Mouse (Mus musculus): Measurements from ENCODE around the gene Hoxb3. TPM values are rescaled to one million over a fixed set of nuclear protein-coding genes. Genes with fewer than 3 reads are reported as not detected.

Hoxb3 gene
- polyA plus RNA-seq, 1 experiment from 2014 or later, result 1.1 TPM

DNA sequence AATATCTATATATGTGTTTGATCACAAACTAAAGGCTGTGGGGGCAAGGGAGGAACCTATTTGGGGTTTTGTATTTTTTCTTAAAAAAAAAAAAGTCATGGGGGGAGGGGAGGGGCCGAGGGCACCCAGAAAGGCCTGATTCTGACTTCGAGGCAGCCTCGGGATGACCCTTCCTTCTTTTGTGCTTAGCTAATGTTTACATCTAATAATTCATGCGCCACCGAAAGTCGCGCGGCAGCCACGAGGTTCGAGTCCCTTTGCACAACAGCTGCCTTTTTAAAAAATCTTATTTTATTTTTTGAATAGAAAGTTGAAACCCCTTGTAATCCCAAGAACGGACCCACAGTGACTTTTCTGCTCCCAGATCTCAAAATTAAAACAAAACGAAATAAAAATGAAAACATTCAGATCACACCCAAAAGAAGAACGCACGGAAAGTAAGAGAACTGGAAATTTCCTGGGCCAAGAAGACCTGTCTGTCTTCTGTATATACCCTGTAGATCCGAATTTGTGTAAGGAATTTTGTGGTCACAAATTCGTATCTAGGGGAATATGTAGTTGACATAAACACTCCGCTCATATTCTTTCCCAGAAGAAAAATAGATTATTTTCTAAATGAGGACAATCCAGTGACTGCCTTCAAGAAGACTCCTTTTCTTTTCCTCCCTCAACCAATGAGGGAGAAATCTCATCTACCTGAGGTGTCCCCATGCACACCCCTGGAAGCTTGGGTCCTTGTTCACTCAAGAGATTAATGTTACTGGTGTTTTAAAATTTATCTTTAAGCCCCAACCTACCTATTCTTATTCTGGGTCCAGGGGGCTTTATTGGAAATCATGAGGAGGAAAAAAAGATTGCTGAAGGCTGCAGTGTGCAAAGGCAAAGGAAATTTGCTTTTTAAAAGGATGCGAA lies 6.2 kb upstream of the Hoxb3 start:
- H3K36me3 ChIP-seq (ENCODE audit: inconsistent target), result no peaks in the 10 kb centered on the region
- H3K79me2 ChIP-seq (ENCODE audit: inconsistent target), result peaks cover 14% of the 10 kb centered on the region; the same call in 1 of the 2 replicates
- no peak overlapping the region for H3K4me3 ChIP-seq (ENCODE audit: inconsistent target)
- 82% methylated on average over 18 of the region's 18 CpGs for WGBS (ENCODE audit: missing documents)
- no peak overlapping the region for H3K27ac ChIP-seq

DNA sequence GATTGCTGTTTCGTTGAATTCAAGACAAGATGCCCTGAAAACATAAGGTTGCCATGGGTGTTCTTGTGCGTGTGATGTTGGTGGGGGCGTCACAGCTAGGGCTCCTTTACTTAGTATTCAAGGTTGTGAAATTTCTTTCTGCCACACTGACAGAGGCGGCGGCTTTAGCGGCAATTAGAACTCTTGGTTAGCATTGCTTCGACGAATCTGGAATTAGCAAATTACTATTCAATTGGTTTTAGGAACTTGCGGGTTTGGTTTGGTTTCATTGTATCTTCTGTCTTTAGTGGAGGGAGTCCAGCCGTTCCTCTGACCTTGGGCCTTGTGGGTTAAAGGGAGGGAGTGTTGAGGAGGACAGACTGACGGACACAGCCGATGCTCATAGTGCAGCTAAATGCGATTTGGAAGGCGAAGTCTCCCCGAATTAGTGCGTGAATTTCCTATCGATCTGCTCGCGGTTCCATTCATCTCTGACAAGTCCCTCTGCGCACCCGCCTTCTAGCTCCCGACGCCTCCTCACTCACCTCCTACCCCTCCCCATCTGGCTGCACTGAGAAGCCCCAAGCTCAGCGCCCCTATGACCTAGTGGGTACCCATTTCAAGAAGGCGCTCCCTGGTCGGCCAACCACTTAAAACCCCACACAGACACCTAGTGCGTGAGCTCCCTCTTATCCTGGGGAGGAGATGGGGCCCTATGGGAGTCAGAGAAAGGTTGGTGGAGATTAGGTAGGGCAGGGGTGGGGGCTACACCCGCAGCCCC lies 5.3 kb upstream of the Hoxb3 start, which contains the start of gene Hoxb4:
TSS of gene Hoxb4 (plus strand) at position 660 of the 760 bp plus-strand sequence.
- no peaks in the 10 kb centered on the region for H3K36me3 ChIP-seq (ENCODE audit: inconsistent target)
- H3K27ac ChIP-seq, result peak within 1 kb of the TSS; percentile 69
- peak within 1 kb of the TSS; percentile 81 for H3K4me3 ChIP-seq (ENCODE audit: inconsistent target)
- WGBS (ENCODE audit: missing documents), result 31% methylated on average over 28 of the region's 28 CpGs
- H3K79me2 ChIP-seq (ENCODE audit: inconsistent target), result peaks cover 14% of the 10 kb centered on the region; the same call in 1 of the 2 replicates

DNA sequence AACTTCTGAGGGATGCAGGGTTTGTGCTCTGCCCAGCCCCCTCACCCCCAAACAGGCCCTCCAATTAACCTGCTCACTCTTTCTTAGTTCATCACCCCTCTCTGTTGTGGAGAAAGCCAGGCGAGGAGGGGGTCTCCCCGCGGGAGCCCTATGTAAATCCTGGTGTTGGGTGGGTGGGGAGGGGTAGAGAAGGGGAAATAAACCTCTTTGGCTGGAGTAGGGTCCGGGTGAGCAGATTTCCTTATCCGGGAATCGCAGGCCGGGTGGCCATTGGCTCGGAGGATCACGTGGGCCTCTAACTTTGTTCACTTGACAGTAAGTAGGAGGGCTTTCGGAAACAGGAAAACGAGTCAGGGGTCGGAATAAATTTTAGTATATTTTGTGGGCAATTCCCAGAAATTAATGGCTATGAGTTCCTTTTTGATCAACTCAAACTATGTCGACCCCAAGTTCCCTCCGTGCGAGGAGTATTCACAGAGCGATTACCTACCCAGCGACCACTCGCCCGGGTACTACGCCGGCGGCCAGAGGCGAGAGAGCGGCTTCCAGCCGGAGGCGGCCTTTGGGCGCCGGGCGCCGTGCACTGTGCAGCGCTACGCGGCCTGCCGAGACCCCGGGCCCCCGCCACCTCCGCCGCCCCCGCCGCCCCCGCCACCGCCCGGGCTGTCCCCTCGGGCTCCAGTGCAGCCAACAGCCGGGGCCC lies 4.6 kb upstream of the Hoxb3 start:
- peak overlapping the region; percentile 69 for H3K27ac ChIP-seq
- WGBS (ENCODE audit: missing documents), result under 1% methylated on average over 30 of the region's 45 CpGs
- peaks cover 14% of the 10 kb centered on the region; the same call in 1 of the 2 replicates for H3K79me2 ChIP-seq (ENCODE audit: inconsistent target)
- no peaks in the 10 kb centered on the region for H3K36me3 ChIP-seq (ENCODE audit: inconsistent target)
- H3K4me3 ChIP-seq (ENCODE audit: inconsistent target), result peak overlapping the region; percentile 81

DNA sequence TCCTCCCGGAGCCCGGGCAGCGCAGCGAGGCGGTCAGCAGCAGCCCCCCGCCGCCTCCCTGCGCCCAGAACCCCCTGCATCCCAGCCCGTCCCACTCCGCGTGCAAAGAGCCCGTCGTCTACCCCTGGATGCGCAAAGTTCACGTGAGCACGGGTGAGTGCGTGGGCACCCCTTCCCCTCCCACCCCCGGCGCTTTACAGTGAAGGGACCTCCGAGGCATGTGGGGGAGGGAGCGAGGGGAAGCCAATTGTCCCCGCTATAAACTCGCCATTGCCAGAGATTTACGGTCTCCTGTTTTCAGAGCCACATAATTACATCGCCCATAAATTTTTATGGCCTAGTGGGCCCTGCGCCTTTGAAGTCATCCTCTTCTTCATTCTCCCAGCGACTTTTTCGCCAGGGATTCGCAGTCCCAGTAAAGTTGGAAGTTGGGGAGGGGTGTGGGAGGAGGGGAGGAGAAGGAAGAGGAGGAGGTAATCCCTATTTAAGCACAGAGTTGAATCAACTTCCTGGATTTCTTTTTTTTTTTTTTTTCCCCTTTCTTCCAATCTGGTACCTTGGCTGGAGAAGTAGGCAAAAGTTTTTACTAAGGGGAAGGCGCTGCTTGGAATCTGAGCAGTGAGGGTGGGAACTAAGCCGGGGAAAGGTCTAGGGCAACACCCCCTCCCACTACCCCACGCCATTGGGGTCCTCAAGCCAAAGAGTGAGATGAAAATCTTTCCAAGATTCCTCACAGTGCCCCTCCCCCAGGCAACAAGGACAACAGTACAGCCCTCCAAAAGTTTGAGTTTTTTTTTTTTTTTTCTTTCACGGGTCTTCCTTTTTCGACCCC lies 3.8 kb upstream of the Hoxb3 start:
- H3K4me3 ChIP-seq (ENCODE audit: inconsistent target), result peak overlapping the region; percentile 61
- peaks cover 14% of the 10 kb centered on the region; the same call in 1 of the 2 replicates for H3K79me2 ChIP-seq (ENCODE audit: inconsistent target)
- 3% methylated on average over 31 of the region's 34 CpGs for WGBS (ENCODE audit: missing documents)
- H3K36me3 ChIP-seq (ENCODE audit: inconsistent target), result no peaks in the 10 kb centered on the region
- H3K27ac ChIP-seq, result peak overlapping the region; percentile 37; the same call in 1 of the 2 replicates

DNA sequence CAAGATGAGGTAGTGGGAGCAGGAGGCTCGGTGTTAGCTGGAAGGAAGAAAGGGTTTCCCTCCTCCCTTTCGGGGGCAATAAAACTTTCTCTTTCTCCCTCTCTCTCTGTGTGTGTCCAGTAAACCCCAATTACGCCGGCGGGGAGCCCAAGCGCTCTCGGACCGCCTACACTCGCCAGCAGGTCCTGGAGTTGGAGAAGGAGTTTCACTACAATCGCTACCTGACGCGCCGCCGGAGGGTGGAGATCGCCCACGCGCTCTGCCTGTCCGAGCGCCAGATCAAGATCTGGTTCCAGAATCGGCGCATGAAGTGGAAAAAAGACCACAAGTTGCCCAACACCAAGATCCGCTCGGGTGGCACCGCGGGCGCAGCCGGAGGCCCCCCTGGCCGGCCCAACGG lies 3.2 kb upstream of the Hoxb3 start:
- Histone ChIP-seq H3K79me2 (ENCODE audit: inconsistent target) (peaks cover 14% of the 10 kb centered on the region; the same call in 1 of the 2 replicates), H3K36me3 (ENCODE audit: inconsistent target) (no peaks in the 10 kb centered on the region), H3K4me3 (ENCODE audit: inconsistent target) (peak overlapping the region; percentile 61), H3K27ac (no peak overlapping the region)
- 21% methylated on average over 26 of the region's 29 CpGs for WGBS (ENCODE audit: missing documents)

DNA sequence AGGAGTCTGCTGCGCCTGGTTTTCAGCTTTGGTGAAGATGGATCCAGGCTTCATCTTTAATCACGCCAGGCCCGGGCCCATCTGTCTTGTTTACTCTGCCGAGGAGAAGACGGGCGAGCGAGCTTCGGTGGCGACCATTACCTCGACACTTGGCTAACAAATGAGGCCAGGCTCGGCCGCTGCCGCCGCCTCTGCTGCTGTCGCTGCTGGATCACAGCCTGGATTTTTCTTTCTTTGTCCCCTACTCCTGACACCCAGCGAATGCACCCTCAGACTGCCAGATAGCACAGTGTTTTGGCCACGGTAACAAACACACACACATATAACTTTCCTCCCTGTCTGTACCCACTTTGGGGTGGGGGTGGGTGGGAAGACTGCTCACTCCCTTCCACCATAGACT lies 2.4 kb upstream of the Hoxb3 start:
- peaks cover 14% of the 10 kb centered on the region; the same call in 1 of the 2 replicates for H3K79me2 ChIP-seq (ENCODE audit: inconsistent target)
- H3K36me3 ChIP-seq (ENCODE audit: inconsistent target), result no peaks in the 10 kb centered on the region
- H3K27ac ChIP-seq, result no peak overlapping the region
- WGBS (ENCODE audit: missing documents), result 92% methylated on average over 17 of the region's 17 CpGs
- no peak overlapping the region for H3K4me3 ChIP-seq (ENCODE audit: inconsistent target)

DNA sequence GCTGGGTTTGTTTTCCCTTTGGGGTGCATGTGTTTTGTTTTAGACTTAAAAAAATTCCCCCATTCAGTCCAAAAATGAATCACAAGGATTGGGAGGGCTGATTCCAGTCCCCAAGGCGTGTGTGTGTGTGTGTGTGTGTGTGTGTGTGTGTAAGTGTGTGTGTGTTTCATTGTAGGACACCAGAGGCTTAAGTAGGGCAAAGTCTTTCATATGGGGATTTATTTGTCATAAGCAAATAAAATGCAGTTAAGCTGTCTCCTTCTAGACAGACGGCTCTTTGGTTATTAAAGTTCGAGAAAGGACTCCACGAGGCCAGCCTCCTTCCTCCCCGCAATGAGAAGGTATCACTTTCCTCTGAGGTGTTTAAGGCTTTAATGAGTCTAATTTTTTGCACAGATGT lies 1.3 kb upstream of the Hoxb3 start:
- Histone ChIP-seq H3K79me2 (ENCODE audit: inconsistent target) (peaks cover 5% of the 10 kb centered on the region; the same call in 1 of the 2 replicates), H3K27ac (no peak overlapping the region), H3K4me3 (ENCODE audit: inconsistent target) (no peak overlapping the region), H3K36me3 (ENCODE audit: inconsistent target) (no peaks in the 10 kb centered on the region)
- 83% methylated on average over 5 of the region's 5 CpGs for WGBS (ENCODE audit: missing documents)

DNA sequence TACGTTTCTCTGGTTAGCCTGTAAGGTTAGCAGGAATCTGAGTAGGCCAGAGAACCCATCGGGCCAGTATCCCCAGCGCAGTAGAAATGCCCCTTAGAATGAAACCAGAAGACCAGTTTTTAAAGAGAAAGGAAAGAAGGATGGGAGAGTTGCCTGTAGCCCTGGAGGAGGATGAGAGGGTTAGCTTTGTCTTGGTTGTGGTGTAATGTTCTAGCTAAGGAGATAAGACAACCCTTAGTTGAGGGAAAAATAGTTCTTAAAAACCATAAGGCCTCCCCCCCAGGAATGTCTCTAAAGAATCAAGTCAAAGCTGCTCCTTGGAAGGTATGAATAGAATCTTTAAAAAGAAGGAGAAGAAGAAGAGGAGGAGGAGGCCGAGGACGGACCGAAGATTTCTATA lies 388 bp upstream of the Hoxb3 start:
- no peak overlapping the region for H3K4me3 ChIP-seq (ENCODE audit: inconsistent target)
- peaks cover 5% of the 10 kb centered on the region; the same call in 1 of the 2 replicates for H3K79me2 ChIP-seq (ENCODE audit: inconsistent target)
- no peak overlapping the region for H3K27ac ChIP-seq
- H3K36me3 ChIP-seq (ENCODE audit: inconsistent target), result no peaks in the 10 kb centered on the region
- WGBS (ENCODE audit: missing documents), result 86% methylated on average over 6 of the region's 6 CpGs

DNA sequence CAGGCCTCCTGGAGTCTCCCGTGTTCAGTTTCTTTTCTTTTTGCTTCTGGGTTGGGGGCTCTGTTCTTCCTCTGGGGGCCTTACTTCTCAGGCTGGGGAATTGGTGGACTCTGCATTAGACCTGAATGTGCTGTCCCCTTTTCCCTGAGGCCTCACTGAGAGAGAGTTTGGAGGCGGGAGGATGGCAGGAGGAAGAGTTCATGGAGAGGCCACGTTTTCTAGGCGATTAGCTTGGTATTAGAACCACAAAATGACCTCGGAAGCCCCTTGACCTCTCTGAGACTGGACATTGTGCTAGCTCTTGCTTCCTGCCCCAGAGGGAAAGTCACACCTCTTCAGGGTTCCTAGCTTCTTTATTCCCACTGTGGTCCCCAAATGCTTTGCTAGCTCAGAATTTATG lies 999 bp downstream of the Hoxb3 start:
- Histone ChIP-seq H3K27ac (no peak overlapping the region), H3K79me2 (ENCODE audit: inconsistent target) (no peaks in the 10 kb centered on the region), H3K36me3 (ENCODE audit: inconsistent target) (no peaks in the 10 kb centered on the region), H3K4me3 (ENCODE audit: inconsistent target) (no peak overlapping the region)
- WGBS (ENCODE audit: missing documents), result 89% methylated on average over 5 of the region's 5 CpGs

DNA sequence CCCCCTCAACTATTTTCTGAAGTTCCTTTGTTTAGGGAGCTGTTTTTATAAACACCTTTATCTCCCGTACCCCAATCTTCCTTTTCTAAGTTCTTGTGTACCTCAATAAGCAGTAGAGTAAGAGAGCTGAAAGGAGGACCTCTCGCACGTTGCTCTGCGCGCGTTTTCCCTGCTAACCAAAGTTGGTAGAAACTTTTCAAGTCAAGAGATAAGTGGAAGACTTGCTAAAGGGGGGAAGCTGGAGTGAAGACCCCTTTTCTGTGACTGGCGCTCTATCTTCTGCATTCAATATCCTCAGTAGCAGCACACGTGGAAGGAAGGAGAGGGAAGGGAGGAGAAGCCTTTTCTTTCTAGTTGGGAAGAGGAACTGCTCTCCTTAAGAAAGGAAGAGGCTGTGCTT lies 1.8 kb downstream of the Hoxb3 start:
- Histone ChIP-seq H3K79me2 (ENCODE audit: inconsistent target) (no peaks in the 10 kb centered on the region), H3K36me3 (ENCODE audit: inconsistent target) (no peaks in the 10 kb centered on the region), H3K27ac (no peak overlapping the region), H3K4me3 (ENCODE audit: inconsistent target) (no peak overlapping the region)
- 91% methylated on average over 8 of the region's 8 CpGs for WGBS (ENCODE audit: missing documents)

DNA sequence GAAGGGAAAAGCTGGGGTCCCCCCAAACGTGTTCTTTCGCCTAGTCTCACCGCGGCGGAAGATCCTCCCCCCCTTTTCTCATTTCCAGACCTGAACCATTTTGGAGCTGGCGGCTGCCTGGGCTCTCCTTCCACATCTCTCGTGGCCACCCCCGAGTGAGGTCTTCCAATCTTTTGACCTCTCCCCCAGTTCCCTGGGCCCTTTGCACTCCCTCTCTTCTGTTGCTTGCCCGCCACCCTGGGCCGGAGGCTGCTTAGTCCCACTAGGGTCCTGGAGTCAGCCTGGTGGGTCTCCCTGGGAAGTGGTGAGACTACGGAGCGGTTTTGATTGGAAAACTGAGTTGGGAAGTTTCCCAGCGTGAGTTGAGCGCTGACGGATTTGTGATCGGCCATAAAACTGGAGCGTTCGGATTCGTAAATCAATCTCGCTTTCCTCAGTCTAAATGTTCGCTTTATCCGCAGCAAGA lies 2.7 kb downstream of the Hoxb3 start:
- Histone ChIP-seq H3K4me3 (ENCODE audit: inconsistent target) (no peak overlapping the region), H3K27ac (no peak overlapping the region), H3K79me2 (ENCODE audit: inconsistent target) (no peaks in the 10 kb centered on the region), H3K36me3 (ENCODE audit: inconsistent target) (no peaks in the 10 kb centered on the region)
- WGBS (ENCODE audit: missing documents), result 94% methylated on average over 21 of the region's 22 CpGs

DNA sequence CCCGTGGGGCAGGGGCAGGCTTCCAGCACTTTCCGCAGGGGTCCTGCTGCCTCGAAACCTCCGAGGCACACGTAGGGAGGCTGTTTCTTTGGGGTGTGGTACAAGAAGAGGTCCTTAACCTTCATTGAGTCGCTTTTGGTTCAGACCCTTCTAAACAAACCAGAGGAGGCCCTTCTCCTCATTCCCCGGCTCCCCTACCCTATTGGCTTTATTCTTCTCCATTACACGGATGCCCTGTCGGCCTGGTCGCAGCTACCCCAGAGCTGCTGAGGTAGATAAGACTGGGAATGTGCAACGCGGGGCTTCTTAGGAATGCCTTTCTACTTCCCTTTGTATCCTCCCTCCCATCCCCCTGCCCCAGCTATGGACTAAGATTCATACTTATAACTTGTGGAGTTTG lies 3.6 kb downstream of the Hoxb3 start:
- H3K27ac ChIP-seq, result no peak overlapping the region
- no peak overlapping the region for H3K4me3 ChIP-seq (ENCODE audit: inconsistent target)
- H3K79me2 ChIP-seq (ENCODE audit: inconsistent target), result no peaks in the 10 kb centered on the region
- 98% methylated on average over 10 of the region's 12 CpGs for WGBS (ENCODE audit: missing documents)
- H3K36me3 ChIP-seq (ENCODE audit: inconsistent target), result no peaks in the 10 kb centered on the region

DNA sequence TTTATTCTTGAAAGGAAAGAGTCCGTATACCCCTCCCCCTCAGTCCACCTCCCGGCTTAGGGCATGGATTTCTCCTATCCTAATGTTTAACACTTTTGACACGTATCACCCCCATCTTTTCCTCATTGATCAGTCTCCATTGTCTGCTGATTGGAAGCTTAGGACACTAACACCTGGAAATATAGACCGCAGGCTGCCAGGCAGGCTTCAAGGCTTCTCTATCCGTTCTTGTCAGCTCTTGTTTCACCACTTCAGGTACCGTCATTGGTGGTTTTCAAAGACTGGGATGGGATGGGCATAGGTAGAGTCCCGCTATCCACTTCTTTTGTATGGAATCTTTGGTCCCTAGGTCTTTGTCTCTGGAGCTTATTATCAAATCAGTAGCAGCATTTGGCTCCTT lies 4.0 kb downstream of the Hoxb3 start:
- H3K79me2 ChIP-seq (ENCODE audit: inconsistent target), result no peaks in the 10 kb centered on the region
- no peak overlapping the region for H3K27ac ChIP-seq
- WGBS (ENCODE audit: missing documents), result 96% methylated on average over 7 of the region's 7 CpGs
- H3K36me3 ChIP-seq (ENCODE audit: inconsistent target), result no peaks in the 10 kb centered on the region
- no peak overlapping the region for H3K4me3 ChIP-seq (ENCODE audit: inconsistent target)

All from macrophage (primary cell).